Mouse (Mus musculus): ENCODE results near the gene Ikbkg.
A peak's percentile ranks its signal among the peaks of the same experiment; 100 is the strongest.

DNA sequence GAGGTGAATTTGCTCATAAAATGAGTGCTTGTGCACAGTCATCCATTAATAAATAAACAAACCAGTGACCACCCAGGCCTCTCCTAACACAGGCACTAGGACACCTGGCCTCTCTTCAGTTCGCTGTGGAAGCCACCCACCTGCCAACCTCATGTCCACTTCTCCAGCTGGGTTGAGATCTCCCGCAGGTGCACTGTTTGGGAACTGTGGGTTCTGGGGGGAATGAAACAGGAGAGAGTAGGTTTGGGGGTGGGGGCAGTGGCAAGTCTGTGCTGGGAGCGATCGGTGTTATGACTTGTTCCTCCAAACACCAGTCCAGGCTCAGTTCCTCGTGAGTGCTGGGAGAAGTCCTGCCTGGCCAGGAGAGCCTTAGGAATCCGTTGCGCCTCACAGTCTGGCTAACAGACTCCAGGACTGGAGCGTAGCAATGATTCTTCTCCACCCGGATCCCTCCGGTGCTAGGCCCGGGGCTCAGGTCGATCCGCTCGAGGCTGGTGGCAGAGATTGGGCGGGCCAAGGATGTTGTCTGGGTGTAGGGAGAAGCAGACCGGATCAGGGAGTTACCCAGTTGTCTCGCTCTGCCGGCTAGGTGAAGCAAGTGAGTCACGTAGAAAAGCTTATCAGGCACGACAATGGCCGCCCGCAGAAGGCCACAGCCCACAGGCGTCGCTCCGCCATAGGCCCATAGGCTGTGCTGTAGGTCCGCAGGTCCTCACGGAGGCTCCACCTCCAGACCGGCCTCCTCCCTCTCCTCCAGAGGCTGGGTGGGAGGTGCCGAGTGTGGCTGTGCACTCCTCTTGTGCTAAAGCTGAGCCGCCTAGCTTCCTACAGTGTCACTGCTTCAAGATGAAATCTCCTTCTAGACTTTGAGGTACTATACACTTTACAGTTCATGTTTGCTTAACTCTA is at the start of gene Ikbkg, which contains the start of gene Fam3a:
- TF ChIP-seq CTCF (conservative IDR thresholded peaks at IDR 0.05; ENCODE audit: insufficient read depth, insufficient read length, low read depth, low read length) (peak; percentile 55), POLR2A (IDR thresholded peaks at IDR 0.05; ENCODE audit: low read depth, low read length) (peak; percentile 55)
